Mouse (Mus musculus) cerebellum, adult 2 months (tissue): Measurements from ENCODE around the gene Lbhd1. TPM values are rescaled to one million over a fixed set of nuclear protein-coding genes. Genes with fewer than 3 reads are reported as not detected.

ENCODE experiments used
- DNase-seq, 2 experiments: peaks; one replicate each; pipeline ENCODE4 v3.0.0; 2021
- H3K27ac ChIP-seq: fragments of 200-500 bp; 2 replicates; pipeline ENCODE4 v1.5.1; 2012; ENCODE audit warnings: low read length, control low read depth, inconsistent platforms; ENCODE audit not compliant: insufficient read depth
- H3K27me3 ChIP-seq: fragments of 200-500 bp; 2 replicates; pipeline ENCODE4 v1.6.1; 2012; ENCODE audit warnings: inconsistent platforms, mild to moderate bottlenecking, low read length, moderate library complexity; ENCODE audit not compliant: control insufficient read depth, insufficient read depth
- H3K4me1 ChIP-seq: fragments of 200-500 bp; 2 replicates; pipeline ENCODE4 v1.6.1; 2011; ENCODE audit warnings: low read length; ENCODE audit not compliant: control insufficient read depth, insufficient read depth
- H3K4me3 ChIP-seq: fragments of 200-500 bp; replicated peaks from 2 replicates; pipeline ENCODE3; 2011; ENCODE audit warnings: mild to moderate bottlenecking, low read depth, low read length, control low read depth; ENCODE audit not compliant: insufficient read depth
- CTCF ChIP-seq: fragments of 200-500 bp; IDR thresholded peaks from 2 replicates; pipeline ENCODE4 v1.5.1; 2011; ENCODE audit warnings: low read depth, mild to moderate bottlenecking, control low read depth, low read length, moderate library complexity, borderline replicate concordance; ENCODE audit not compliant: insufficient read depth
- POLR2A ChIP-seq: fragments of 200-500 bp; IDR thresholded peaks from 2 replicates; pipeline ENCODE4 v1.6.1; 2011; ENCODE audit warnings: low read length, control low read depth, borderline replicate concordance; ENCODE audit not compliant: insufficient read depth
- WGBS: fragments of 180-500 bp; shearing (Covaris S2); methylation state at CpG from one replicate; pipeline ENCODE4 v1.1.7; 2018; 5-methylcytosine and 5-hydroxymethylcytosine counted together
- polyA plus RNA-seq: library from polyadenylated mRNA; depleted of rRNA; stranded (reverse); fragments of >200 nt; gene quantifications from 2 replicates; pipeline ENCODE4 v1.2.3, GENCODE M21; 2012

Gene Lbhd1
- polyA plus RNA-seq, 1 experiment: 5.1 TPM

DNA sequence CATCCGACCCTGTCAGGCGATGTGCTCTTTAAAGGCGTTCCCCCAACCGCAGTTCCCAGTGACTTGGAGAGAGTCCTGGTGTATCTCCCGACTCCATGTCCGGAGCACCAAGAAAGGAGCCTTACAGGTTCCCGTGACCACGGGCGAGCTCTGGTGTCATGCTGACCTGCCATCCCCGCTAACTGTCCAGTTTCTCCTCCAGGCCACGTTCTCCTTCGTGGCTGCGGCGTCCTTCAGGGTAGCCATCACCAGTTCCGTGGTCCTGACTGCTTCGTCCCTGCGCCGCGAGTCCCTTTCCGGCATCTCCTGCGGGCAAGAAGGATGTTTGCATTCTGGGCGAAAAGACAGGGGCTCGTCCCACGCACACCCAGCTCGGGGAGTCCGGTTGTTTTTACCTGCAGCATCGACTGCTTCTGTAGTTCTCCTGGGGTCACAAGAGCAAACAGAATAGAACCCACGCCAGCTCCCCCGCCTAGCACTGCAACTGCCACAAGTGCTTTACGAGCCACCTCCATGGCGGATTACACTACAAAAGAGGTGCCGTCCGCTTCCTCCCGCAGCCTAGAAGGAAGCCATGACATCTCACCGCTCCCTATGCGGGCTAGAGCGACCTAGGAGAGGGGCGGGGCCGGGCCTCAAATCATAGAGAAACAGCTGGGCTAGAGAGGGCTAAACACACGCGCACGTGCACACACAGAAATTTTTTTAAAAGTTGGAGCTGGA lies 3.1 kb upstream of the Lbhd1 start, which contains the start of gene Uqcc3:
Uqcc3 (minus strand) TSS at position 613 of the 723 bp plus-strand sequence.
- Histone ChIP-seq H3K27me3 (no peaks in the 10 kb centered on the region), H3K4me1 (no peaks in the 10 kb centered on the region), H3K27ac (peak within 1 kb of the TSS; percentile 62), H3K4me3 (peak within 1 kb of the TSS; percentile 98)
- TF ChIP-seq POLR2A (peak; percentile 74), CTCF (no peak)
- under 1% methylated on average over 42 of the region's 42 CpGs for WGBS
- peak; percentile 89 to 91 for DNase-seq

DNA sequence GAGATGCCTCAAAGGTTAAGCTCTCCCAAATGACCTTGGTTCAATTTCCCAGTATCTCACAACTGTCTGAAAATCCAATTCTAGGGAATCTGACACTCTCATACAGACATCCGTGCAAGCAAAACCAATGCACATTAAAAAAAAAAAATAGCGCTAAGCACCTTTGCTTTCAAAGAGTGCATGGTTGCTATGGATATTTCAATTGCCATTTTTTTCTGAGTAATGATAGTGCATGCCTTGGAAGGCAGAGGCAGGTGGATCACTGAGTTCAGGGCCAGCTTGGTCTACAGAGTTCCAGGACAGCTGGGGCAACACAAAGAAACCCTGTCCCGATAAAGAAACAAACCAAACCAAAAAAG lies 2.5 kb upstream of the Lbhd1 start:
- no peak overlapping the region for H3K27ac ChIP-seq
- no peak for TF ChIP-seq POLR2A
- no peak for TF ChIP-seq CTCF
- WGBS: 4% methylated on average over 3 of the region's 3 CpGs
- H3K27me3 ChIP-seq: no peaks in the 10 kb centered on the region
- H3K4me1 ChIP-seq: no peaks in the 10 kb centered on the region
- peak overlapping the region; percentile 98 for H3K4me3 ChIP-seq
- DNase-seq: no peak

DNA sequence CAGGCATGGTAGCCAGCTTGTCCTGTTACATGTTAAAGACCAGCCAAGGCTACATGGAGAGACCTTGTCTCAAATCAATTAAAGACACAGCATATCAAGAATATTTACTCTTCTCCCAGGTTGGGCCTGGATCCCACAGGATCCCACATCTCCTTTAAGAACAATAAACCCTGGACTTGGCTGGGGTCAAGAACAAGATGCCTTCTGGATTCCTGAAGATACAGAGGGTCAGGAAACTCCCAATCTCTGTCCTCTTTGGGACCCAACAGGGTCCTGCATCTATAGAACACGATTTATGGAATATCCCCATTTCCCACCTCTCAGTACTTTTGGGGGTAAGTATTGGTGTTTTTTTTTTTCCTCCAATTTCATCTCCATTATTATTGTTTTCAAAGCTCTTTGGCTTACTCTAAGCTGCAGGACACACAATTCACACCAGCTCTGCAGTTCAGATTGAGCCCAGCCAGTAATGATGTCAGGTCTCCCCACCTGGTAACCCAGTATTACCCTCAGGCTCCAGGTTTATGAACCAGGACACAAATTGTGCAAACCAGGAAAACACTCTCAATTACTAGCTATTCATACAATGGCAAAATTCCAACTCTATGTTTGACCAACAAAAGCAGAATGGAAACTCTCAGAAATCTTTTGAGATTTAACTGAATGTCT lies 3.5 kb downstream of the Lbhd1 start:
- no peak for TF ChIP-seq POLR2A
- no peak for TF ChIP-seq CTCF
- Histone ChIP-seq H3K27me3 (no peaks in the 10 kb centered on the region), H3K4me1 (0 out of 2 replicates have a peak, but pooled peaks cover 3% of the 10 kb centered on the region), H3K27ac (no peak overlapping the region), H3K4me3 (no peak overlapping the region)
- no peak for DNase-seq
- WGBS: 55% methylated on average over 1 of the region's 1 CpGs

DNA sequence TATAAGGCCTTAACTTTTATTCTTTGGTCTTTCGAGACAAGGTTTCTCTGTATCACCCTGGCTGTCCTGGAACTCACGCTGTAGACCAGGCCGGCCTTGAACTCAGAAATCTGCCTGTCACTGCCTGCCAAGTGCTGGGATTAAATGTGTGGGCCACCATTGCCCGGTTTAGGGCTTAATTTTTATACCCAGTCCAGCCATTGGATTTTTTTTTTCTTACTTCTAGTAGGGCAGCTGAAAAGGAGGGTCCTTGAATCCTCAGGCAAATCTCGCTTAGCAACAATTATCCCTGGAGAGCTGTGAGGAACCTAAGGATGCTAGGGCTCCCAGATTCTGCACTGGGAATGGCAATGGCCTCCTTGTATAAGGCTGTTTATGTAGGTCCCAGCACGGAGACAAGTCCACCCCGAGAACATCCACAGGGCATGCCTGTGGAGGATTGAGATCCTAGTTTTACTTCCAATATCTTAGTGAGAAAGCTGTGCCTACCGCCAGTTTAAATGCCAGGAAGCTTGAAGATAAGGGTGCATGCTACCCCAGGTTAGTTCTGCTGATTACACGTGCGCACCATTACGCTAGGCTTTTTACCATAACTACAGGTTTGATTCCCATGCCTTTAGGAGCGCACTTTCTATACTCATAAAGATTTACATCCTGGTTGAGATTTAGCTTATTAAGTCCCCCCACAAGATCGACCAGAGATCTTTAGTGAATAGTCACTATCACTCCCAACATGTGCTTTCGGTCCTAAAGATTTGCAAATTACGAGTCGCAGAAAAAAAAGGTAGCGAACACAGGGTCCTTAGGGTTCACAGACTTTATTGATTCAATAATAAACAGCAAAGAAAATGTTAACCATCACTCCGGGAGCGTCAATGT lies 4.3 kb downstream of the Lbhd1 start:
- Histone ChIP-seq H3K4me1 (0 out of 2 replicates have a peak, but pooled peaks cover 3% of the 10 kb centered on the region), H3K27me3 (no peaks in the 10 kb centered on the region), H3K27ac (no peak overlapping the region), H3K4me3 (peak overlapping the region; percentile 74)
- no peak for TF ChIP-seq POLR2A
- TF ChIP-seq CTCF: no peak
- DNase-seq: no peak
- 18% methylated on average over 19 of the region's 19 CpGs for WGBS

DNA sequence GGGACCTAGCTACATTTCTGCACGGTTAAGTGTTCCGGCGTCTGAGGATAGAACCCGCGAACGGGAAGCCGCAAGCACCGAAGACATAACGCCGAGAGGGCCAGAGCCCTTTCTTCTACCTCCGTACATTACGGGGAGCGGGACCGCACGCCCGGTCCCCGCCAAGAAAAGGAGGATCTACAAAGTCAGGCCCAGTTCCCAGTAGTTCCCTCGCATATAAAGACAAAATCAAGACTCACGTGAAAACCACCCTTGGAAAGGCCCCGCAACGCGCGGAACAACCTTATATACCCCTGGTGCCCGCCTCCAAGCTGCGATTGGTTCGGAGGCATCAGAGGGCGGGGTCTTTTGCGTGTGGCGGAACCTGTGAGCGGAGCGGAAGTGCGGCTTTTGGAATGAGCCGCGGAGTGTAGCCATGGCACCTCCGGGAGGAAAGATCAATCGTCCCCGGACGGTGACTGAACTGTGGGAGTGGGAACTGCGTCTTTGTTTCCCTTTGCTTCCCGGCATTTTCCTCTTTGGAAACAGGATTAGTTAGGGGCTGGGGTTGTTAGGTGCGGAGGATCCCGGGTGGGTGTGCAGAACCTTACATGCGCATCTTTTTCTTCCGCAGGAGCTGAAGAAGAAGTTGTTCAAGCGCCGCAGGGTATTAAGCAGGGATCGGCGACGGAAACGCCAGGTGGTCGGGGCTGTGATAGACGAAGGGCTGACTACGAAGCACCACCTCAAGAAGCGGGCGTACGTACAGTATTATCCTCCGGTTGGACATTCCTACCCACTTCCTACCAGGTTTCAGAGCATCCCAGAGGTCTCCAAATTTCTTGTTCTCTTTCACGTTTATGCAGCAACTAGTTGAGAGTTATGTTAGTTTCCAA lies 5.2 kb downstream of the Lbhd1 start, which contains the start of the genes 1810009A15Rik and Gm49416:
1810009A15Rik (plus strand) TSS at position 343 of the 875 bp plus-strand sequence.
Gm49416 (plus strand) TSS at position 416 of the 875 bp plus-strand sequence.
- H3K4me1 ChIP-seq: 0 out of 2 replicates have a peak, but pooled peaks cover 3% of the 10 kb centered on the region
- no peaks in the 10 kb centered on the region for H3K27me3 ChIP-seq
- H3K4me3 ChIP-seq: peak within 1 kb of the TSS; percentile 74
- DNase-seq: peak; percentile 94 to 95
- H3K27ac ChIP-seq: peak within 1 kb of the TSS; percentile 42
- under 1% methylated on average over 58 of the region's 58 CpGs for WGBS
- no peak for TF ChIP-seq CTCF
- TF ChIP-seq POLR2A: peak; percentile 86; the same call in 1 of the 2 replicates

DNA sequence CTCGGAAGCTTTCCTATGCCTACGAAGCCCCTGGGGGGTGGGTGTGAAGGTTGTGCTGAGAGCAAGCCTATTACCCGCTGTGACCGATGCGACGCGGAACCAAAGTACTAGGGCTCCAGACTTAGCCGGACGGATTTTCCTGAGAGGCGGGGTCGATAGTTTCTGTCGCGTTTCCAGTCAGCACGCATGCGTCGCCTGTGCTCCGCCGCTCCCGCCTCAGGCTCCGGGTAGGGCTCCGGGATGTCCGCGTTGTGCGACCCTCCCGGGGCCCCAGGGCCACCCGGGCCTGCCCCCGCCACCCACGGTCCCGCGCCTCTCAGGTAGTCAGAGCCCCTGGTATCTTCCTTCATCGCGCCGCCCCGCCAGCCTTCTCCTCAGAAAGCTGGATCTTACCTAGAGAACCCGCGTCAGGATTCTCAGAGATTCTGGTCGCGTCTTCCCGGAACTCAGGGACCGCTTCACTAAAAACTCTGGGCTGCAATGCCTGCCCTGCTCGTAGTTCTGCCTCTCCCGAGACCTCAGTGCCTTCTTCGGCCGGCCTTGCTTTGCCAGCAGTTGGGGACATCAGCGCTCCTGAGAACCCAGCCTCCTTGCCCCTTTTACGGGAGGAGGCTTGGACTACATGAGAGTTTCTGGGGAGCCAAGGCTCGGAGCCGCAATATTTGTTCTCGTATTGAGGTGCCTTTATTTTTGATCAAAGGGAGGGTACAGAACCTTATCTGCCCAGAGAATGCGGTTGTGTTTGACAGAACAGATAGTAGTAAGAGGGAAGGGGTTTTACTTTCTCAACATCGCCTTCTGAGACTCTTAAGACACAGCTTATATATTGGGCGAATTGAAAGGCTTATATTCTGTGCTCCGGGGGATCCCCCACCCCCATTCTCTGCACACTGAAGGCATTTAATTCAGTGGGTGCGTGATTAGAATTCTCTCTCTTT lies 9.6 kb downstream of the Lbhd1 start, which contains the start of gene Ints5:
Ints5 (plus strand) TSS at position 177 of the 938 bp plus-strand sequence.
- peak within 1 kb of the TSS; percentile 67 for H3K27ac ChIP-seq
- peak within 1 kb of the TSS; percentile 97 for H3K4me3 ChIP-seq
- peaks cover 4% of the 10 kb centered on the region; the same call in 1 of the 2 replicates for H3K4me1 ChIP-seq
- 2% methylated on average over 54 of the region's 54 CpGs for WGBS
- peak; percentile 85 to 90 for DNase-seq
- TF ChIP-seq CTCF (no peak), POLR2A (peak; percentile 86)
- no peaks in the 10 kb centered on the region for H3K27me3 ChIP-seq
